Mouse (Mus musculus) granulocyte monocyte progenitor cell, adult 5-6 weeks (primary cell): ENCODE results near the gene Tceal6. TPM values are rescaled to one million over a fixed set of nuclear protein-coding genes. Genes with fewer than 3 reads are reported as not detected.
A peak's percentile ranks its signal among the peaks of the same experiment; 100 is the strongest.
"Not testable (repeated sequence)": the region's sequence is repeated elsewhere in the genome, so short reads cannot be mapped to it uniquely, and the experiment has no call there.

Experiments
- ATAC-seq: replicated peaks from 2 replicates; pipeline ENCODE4 v1.8.0; 2016; ENCODE audit warnings: mild to moderate bottlenecking, moderate TSS enrichment, inconsistent platforms; ENCODE audit not compliant: poor library complexity, severe bottlenecking
- total RNA-seq, 2 experiments: library from RNA; stranded (forward) in 1 of 2; stranded (reverse) in 1 of 2; fragments of 200-712, 200-1000 nt in 1 of 2; fragments of >200 nt in 1 of 2; fragmentation: Nextera tagmentation in 1 of 2; gene quantifications; 2 replicates each; pipeline ENCODE4 v1.2.3; 2014 to 2017

Tceal6 gene
- total RNA-seq (2014; fragmentation: Nextera tagmentation) = not detected in 2 replicates
- not detected in 2 replicates for total RNA-seq (2017)

DNA sequence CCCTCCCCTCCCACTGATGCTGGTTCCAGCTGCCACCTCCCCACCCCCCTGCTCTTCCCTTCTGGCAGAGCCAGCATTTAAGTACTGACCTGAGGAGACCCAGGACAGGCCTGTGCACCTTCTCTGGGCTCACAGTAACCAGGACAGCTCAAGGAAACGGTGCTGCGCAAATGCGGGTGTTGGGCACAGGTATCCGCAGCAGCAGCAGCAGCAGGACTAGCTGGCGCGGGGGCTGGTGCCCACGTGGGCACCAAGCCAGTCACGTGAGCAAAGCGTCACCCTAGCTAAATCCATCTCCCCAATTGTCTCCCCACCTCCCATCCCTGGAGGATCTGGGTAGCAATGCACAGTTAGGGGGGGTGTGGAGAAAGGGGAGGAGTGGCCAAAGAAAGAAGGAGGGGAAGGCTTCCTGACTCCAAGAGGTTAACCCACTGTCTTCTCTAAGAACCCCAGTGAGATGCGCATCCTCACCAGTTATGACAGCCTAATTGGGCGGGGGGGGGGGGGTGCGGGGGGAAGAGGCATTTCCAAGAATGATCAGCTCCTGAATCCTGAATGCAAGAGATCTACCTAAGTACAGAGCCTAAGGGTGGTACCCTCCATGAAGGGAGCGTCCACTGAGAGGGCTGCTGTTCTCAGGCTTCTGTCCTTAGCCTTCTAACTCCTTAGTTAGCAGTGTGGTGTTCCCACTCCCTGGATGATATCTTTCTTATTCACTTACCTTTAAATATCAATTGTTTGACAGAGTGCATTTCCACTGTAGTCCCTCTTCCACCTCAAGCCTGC, at the start of gene Tceal6:
Tceal6 (minus strand) TSS at position 252 of the 786 bp plus-strand sequence.
- ATAC-seq = no peak

DNA sequence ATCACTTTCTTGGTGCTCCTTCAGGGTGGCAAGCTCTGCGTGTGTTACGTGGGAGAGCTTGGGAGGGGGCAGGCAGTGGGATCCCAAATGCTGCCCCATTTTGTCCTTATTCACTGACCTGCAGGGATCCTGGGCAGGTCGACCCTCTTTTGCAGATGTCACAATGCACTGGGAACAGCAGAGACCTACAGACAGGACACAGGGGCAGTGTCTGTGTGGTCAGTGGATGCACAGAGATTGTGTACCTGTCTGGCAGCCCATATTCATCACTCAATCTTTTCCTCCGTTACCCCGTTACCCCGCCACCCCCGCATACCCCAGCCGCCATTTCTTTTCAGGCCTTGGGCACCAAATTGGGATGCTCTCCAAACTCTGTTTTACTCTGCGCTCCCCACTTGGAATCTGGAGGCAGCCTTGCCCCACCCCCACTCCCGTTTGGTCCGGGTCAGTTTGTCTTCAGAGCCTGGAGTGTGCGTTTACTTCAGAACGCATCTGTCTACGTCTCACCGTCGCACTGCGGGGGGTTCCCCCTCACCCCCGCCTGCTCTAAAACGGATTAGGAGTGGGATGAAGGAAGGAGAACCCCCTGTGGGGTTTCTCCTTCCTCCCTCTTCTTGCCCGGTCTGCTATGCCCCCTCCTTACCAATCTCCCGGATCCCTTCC, 583 bp downstream of the Tceal6 start:
- ATAC-seq = not testable (repeated sequence)

DNA sequence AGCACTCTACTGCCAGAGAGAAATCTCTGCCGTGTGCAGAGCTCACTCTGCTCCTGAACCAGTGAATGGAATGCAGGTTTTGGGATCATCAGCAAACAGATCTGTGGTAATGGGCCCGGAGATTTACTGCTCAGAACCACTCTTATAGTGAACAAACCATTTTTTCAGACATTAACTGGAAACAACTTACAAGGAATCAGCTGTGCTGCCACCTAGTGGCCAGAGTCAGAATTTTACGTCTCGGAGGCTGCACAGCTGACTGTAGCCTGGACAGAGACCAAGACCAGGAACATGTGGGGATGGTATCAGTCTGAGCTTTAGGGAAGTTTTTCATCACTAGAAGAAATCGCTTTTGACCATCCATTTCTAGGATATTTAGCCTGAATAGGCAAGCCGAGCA, 20.6 kb downstream of the Tceal6 start:
- ATAC-seq = peak; percentile 44; the same call in 1 of the 2 replicates

DNA sequence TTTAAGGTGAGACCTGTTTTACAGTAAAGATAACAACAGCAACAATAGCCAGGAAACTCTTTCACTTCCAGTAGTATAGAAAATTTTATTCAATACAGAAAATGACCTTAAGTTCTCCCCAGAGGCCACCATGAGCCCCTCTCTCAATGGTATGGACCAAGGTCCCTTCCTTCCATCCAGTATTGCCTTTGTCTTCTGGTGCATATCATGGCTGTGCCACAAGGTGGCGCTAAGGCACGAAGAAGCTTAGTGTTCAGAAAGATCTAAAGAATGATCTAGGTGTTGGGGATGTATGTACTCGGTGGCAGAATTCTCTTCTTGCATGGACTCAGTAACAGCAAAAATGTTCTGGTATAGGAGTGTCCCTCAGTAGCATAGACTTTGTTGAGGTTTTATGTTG, 21.8 kb downstream of the Tceal6 start:
- peak; percentile 67 for ATAC-seq

DNA sequence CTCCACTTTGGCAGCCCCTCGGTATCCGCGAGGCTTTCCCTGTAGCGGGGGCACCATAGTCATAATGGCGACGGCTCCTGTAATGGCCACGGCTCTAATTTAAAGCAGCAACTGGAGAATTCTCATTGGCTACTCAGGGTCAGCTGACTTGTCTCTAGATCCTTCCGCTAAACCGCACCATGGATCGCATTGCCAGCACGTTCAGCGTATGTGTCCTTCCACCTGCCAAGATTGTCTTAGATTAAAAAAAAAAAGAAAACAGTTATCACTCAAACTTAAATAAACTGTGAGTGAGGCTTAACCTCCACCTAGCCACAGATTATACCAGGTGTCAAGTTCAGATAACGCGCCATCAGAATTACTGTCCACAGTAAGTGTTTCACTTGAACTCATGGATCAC, 33.0 kb downstream of the Tceal6 start, which contains the start of gene Gm15023:
Gm15023 (minus strand) TSS at position 101 of the 400 bp plus-strand sequence.
- not testable (repeated sequence) for ATAC-seq

Other genes starting within 250 kb of the Tceal6 start
- 1.3 and 2.1 TPM in 2 replicates for gene Nxf2, start 245.9 kb downstream of the Tceal6 start, total RNA-seq (2014; fragmentation: Nextera tagmentation)
- gene Nxf2, start 245.9 kb downstream of the Tceal6 start, total RNA-seq (2017) = 0.36 and 0.90 TPM in 2 replicates
- 2.4 and 4.1 TPM in 2 replicates for gene Zmat1, start 201.5 kb downstream of the Tceal6 start, total RNA-seq (2014; fragmentation: Nextera tagmentation)
- gene Zmat1, start 201.5 kb downstream of the Tceal6 start, total RNA-seq (2017) = 1.6 and 4.8 TPM in 2 replicates
- 0.15 TPM in 1 of 2 replicates, not detected in the other for gene Gm15023, start 33.1 kb downstream of the Tceal6 start, total RNA-seq (2014; fragmentation: Nextera tagmentation)
- not detected in 2 replicates for gene Gm15023, start 33.1 kb downstream of the Tceal6 start, total RNA-seq (2017)
- 0.15 TPM in 1 of 2 replicates, not detected in the other for gene Pramel3, start 91.6 kb upstream of the Tceal6 start, total RNA-seq (2014; fragmentation: Nextera tagmentation)
- not detected in 2 replicates for gene Pramel3, start 91.6 kb upstream of the Tceal6 start, total RNA-seq (2017)
- not detected in 2 replicates for gene Gm5128, start 162.6 kb upstream of the Tceal6 start, total RNA-seq (2014; fragmentation: Nextera tagmentation)
- not detected in 2 replicates for gene Gm5128, start 162.6 kb upstream of the Tceal6 start, total RNA-seq (2017)
- gene Gm7903, start 223.1 kb upstream of the Tceal6 start, total RNA-seq (2014; fragmentation: Nextera tagmentation) = not detected in 2 replicates
- 0.36 TPM in 1 of 2 replicates, not detected in the other for gene Gm7903, start 223.1 kb upstream of the Tceal6 start, total RNA-seq (2017)